Mouse (Mus musculus) kidney, adult 18-20 months (tissue): ENCODE measurements around the gene Capsl.

Experiments
- DNase-seq: peaks from one replicate; pipeline ENCODE4 v3.0.0; 2021

The Capsl gene

GRCm38 (mm10) chr15:9435534-9436180 lies at the start of gene Capsl:
TSS of gene Capsl (plus strand) at chr15:9436028.
- DNase-seq: peak; percentile 70

GRCm38 (mm10) chr15:9409475-9409874 lies 26.4 kb upstream of the Capsl start:
- no peak for DNase-seq

GRCm38 (mm10) chr15:9421163-9421562 lies 14.7 kb upstream of the Capsl start:
- DNase-seq: no peak

GRCm38 (mm10) chr15:9427849-9428248 lies 8.0 kb upstream of the Capsl start:
- DNase-seq: no peak

- DNase-seq: no peak
Observed at GRCm38 (mm10) chr15:9429843-9430242, 6.0 kb upstream of the Capsl start.

GRCm38 (mm10) chr15:9451999-9452398 lies 16.2 kb downstream of the Capsl start:
- no peak for DNase-seq

GRCm38 (mm10) chr15:9452842-9453241 lies 17.0 kb downstream of the Capsl start:
- DNase-seq: no peak

GRCm38 (mm10) chr15:9454198-9454597 lies 18.4 kb downstream of the Capsl start:
- no peak for DNase-seq

GRCm38 (mm10) chr15:9455241-9455640 lies 19.4 kb downstream of the Capsl start:
- DNase-seq: peak; percentile 17

- DNase-seq: no peak
Observed at GRCm38 (mm10) chr15:9463521-9464027, 27.7 kb downstream of the Capsl start.

- DNase-seq: no peak
Observed at GRCm38 (mm10) chr15:9464039-9464438, 28.2 kb downstream of the Capsl start.

- no peak for DNase-seq
Observed at GRCm38 (mm10) chr15:9471053-9471685, 35.3 kb downstream of the Capsl start.

GRCm38 (mm10) chr15:9472167-9472566 lies 36.3 kb downstream of the Capsl start:
- DNase-seq: no peak

- no peak for DNase-seq
Observed at GRCm38 (mm10) chr15:9472618-9473017, 36.8 kb downstream of the Capsl start.

GRCm38 (mm10) chr15:9473188-9473587 lies 37.4 kb downstream of the Capsl start:
- DNase-seq: no peak

GRCm38 (mm10) chr15:9489417-9490118 lies 53.7 kb downstream of the Capsl start:
- no peak for DNase-seq

- DNase-seq: no peak
Observed at GRCm38 (mm10) chr15:9492077-9492476, 56.2 kb downstream of the Capsl start.
